Mouse (Mus musculus) megakaryocyte, embryonic 14.5 days (primary cell): ENCODE measurements at regions not wholly inside any gene's neighbourhood (a gene's known extent, or its start where the extent isn't known, plus 50 kb on each side); places are given as distances from the start of the nearest gene placed in this dataset.

ENCODE experiments used
- FLI1 ChIP-seq: IDR thresholded peaks from 2 replicates; pipeline ENCODE4 v1.6.1; 2012; ENCODE audit warnings: low read length, inconsistent platforms, mixed read lengths
- GATA1 ChIP-seq: IDR thresholded peaks from 3 replicates; pipeline ENCODE4 v1.6.1; 2012; ENCODE audit warnings: mixed read lengths, low read length, inconsistent platforms, borderline replicate concordance

DNA sequence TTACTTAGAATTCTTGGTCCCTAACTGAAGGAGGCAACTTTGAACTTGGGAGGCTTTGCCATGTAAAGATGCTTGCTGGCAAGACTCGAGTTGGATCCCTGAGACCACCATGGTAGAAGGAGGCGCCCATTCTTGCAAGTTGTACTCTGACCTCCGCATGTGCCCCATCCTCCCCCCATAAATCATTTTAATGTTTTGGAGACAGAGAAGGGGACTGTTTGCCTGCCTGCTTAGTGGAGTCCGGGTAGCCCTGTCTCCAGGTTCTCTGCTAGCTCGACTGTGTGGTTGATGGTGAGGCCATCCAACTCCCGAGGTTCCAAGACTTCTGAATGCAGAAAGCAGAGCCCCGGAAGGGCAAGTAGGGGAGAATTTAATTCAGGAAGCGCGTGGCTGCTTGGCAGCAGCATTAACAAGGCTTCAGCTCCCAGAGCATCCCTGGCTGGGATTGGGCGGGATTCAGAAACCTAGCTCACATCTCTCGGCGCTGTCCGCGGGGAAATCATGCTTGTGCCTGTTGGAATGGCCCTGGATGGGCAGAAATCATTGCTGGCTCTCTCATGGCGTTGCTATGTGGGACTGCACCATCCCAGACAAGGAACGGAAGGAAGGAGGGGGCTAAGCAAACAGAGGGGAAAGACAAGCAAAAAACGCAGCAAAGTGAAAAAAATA lies 202.8 kb upstream of the Zfp64 start:
- TF ChIP-seq GATA1, result no peak
- TF ChIP-seq FLI1, result no peak
